Mouse (Mus musculus): ENCODE results near the gene Rab14. TPM values are rescaled to one million over a fixed set of nuclear protein-coding genes. Genes with fewer than 3 reads are reported as not detected.

The Rab14 gene
- polyA plus RNA-seq, 1 experiment from 2014 or later = 318 TPM

DNA sequence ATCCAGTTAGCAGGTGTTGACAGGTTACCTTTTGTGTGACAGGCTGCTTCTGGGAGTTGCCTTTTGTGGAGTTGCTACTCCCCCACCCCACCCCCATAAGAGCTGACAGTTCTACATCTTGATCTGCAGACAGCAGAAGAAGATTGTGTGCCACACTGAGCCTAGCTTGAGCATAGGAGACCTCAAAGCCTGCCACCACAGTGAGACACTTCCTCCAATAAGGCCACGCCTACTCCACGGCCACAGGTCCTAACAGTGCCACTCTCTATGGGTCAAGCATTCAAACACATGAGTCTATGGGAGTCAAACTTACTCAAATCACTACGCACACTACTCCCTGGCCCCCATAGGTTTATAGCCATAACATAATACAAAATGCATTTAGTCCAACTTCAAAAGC, 17.8 kb upstream of the Rab14 start:
- H3K36me3 ChIP-seq = no peaks in the 10 kb centered on the region
- 93% methylated on average over 3 of the region's 3 CpGs for WGBS

GRCm38 (mm10) chr2:35216701-35217100, 15.8 kb upstream of the Rab14 start:
- no peak overlapping the region for H3K27ac ChIP-seq
- H3K9ac ChIP-seq = no peak overlapping the region
- H3K4me2 ChIP-seq = no peak overlapping the region
- WGBS = 78% methylated on average over 2 of the region's 2 CpGs
- no peak for ATAC-seq (replicated peaks; ENCODE audit: insufficient number of reproducible peaks, insufficient read depth, low FRiP score, low read depth)
- H3K4me1 ChIP-seq (replicated peaks) = peaks cover 4% of the 10 kb centered on the region; the same call in 1 of the 2 replicates
- H3K9me3 ChIP-seq (replicated peaks) = no peaks in the 10 kb centered on the region
- no peak overlapping the region for H3K4me3 ChIP-seq
- no peaks in the 10 kb centered on the region for H3K36me3 ChIP-seq
- no peaks in the 10 kb centered on the region for H3K27me3 ChIP-seq

More for the DNA sequence above, 17.8 kb upstream of the Rab14 start:
- no peak for ATAC-seq (replicated peaks; ENCODE audit: insufficient number of reproducible peaks, insufficient read depth, low FRiP score, low read depth)
- no peak overlapping the region for H3K9ac ChIP-seq
- no peaks in the 10 kb centered on the region for H3K27me3 ChIP-seq
- H3K4me2 ChIP-seq = no peak overlapping the region
- H3K4me1 ChIP-seq (replicated peaks) = peaks cover 4% of the 10 kb centered on the region; the same call in 1 of the 2 replicates
- H3K9me3 ChIP-seq (replicated peaks) = no peaks in the 10 kb centered on the region
- H3K4me3 ChIP-seq = no peak overlapping the region
- H3K27ac ChIP-seq = no peak overlapping the region

- Histone ChIP-seq H3K27me3 (no peaks in the 10 kb centered on the region), H3K4me2 (no peak overlapping the region), H3K36me3 (no peaks in the 10 kb centered on the region), H3K4me1 (replicated peaks) (peaks cover 2% of the 10 kb centered on the region; the same call in 1 of the 2 replicates), H3K27ac (no peak overlapping the region), H3K4me3 (no peak overlapping the region), H3K9ac (no peak overlapping the region), H3K9me3 (replicated peaks) (no peaks in the 10 kb centered on the region)
- no peak for ATAC-seq (replicated peaks; ENCODE audit: insufficient number of reproducible peaks, insufficient read depth, low FRiP score, low read depth)
- WGBS = 78% methylated on average over 14 of the region's 14 CpGs
Observed at GRCm38 (mm10) chr2:35215363-35215762, 14.4 kb upstream of the Rab14 start.

GRCm38 (mm10) chr2:35214881-35215358, 14.0 kb upstream of the Rab14 start:
- Histone ChIP-seq H3K27me3 (no peaks in the 10 kb centered on the region), H3K4me1 (replicated peaks) (peaks cover 2% of the 10 kb centered on the region; the same call in 1 of the 2 replicates), H3K9me3 (replicated peaks) (no peaks in the 10 kb centered on the region), H3K27ac (no peak overlapping the region), H3K4me2 (peak overlapping the region; percentile 40), H3K4me3 (no peak overlapping the region; the same call in 1 of the 2 replicates), H3K36me3 (no peaks in the 10 kb centered on the region), H3K9ac (0 out of 2 replicates have a peak overlapping the region, but pooled peaks have one; percentile 26)
- peak; percentile 58; the same call in 1 of the 2 replicates for ATAC-seq (replicated peaks; ENCODE audit: insufficient number of reproducible peaks, insufficient read depth, low FRiP score, low read depth)
- WGBS = 9% methylated on average over 12 of the region's 12 CpGs

- H3K9me3 ChIP-seq (replicated peaks) = no peaks in the 10 kb centered on the region
- no peak for ATAC-seq (replicated peaks; ENCODE audit: insufficient number of reproducible peaks, insufficient read depth, low FRiP score, low read depth)
- H3K9ac ChIP-seq = no peak overlapping the region
- H3K36me3 ChIP-seq = no peaks in the 10 kb centered on the region
- H3K4me2 ChIP-seq = no peak overlapping the region
- H3K4me3 ChIP-seq = no peak overlapping the region
- H3K27me3 ChIP-seq = no peaks in the 10 kb centered on the region
- 53% methylated on average over 12 of the region's 12 CpGs for WGBS
- H3K4me1 ChIP-seq (replicated peaks) = peaks cover 2% of the 10 kb centered on the region; the same call in 1 of the 2 replicates
- H3K27ac ChIP-seq = no peak overlapping the region
Observed at GRCm38 (mm10) chr2:35213345-35213910, 12.5 kb upstream of the Rab14 start.

DNA sequence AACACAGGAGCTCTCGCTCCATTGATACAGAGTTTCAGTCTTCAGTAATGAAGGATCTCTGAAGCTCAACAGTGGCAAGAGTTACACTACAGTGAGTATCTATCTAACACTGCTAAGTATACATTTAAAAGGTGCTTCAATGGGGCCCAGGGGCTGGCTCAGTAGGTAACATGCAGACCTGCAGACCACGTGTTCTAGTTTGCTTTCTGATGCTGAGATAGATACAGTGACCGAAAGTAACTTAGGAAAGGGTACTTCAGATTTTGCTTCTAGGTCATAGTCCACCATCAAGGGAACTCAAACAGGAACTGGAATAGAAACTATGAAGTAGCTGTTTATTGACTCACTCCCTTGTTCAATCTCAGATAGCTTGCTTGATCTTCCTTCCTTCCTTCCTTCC, 10.8 kb upstream of the Rab14 start:
- H3K27me3 ChIP-seq = no peaks in the 10 kb centered on the region
- H3K4me2 ChIP-seq = no peak overlapping the region
- no peak overlapping the region for H3K27ac ChIP-seq
- ATAC-seq (replicated peaks; ENCODE audit: insufficient number of reproducible peaks, insufficient read depth, low FRiP score, low read depth) = no peak
- peaks cover 2% of the 10 kb centered on the region; the same call in 1 of the 2 replicates for H3K4me1 ChIP-seq (replicated peaks)
- 73% methylated on average over 3 of the region's 3 CpGs for WGBS
- H3K9ac ChIP-seq = no peak overlapping the region
- H3K36me3 ChIP-seq = no peaks in the 10 kb centered on the region
- no peaks in the 10 kb centered on the region for H3K9me3 ChIP-seq (replicated peaks)
- no peak overlapping the region for H3K4me3 ChIP-seq

DNA sequence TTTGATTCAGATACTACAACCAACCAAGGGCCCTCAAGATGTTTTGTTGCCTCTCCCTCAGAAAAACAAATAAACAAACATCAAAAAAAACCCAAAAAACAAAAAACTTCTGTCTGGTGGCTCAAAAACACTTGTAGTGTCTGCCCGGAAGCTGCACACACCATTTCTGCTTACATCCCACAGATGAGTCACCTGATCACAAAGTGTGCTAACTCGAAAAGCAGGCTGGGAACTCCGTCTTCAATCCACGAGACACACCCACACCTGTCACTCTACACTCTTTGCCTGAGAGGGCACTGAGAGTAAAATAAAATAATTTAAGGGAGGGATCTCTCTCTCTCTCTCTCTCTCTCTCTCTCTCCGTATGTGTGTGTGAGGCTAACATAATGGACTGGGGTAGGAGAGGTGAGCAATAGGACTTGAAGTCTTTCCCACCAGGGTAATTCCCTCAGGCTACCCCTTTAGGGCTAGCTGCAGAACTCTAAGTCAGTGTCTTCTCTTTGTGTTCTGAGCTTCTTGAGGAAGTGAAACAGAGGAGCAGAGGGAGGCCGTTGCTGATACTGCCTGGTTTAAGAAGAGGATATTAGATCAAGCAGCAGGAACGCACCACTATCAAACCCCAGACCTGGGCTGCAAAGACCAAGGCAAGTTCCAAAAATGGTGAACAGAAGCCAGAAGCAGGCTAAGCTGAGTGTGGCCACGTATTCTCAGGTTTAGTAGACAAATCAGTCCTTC, 8.2 kb upstream of the Rab14 start:
- no peak for ATAC-seq (replicated peaks; ENCODE audit: insufficient number of reproducible peaks, insufficient read depth, low FRiP score, low read depth)
- no peak overlapping the region for H3K27ac ChIP-seq
- H3K9ac ChIP-seq = no peak overlapping the region
- no peak overlapping the region for H3K4me2 ChIP-seq
- H3K4me1 ChIP-seq (replicated peaks) = no peaks in the 10 kb centered on the region
- H3K9me3 ChIP-seq (replicated peaks) = no peaks in the 10 kb centered on the region
- whole genome bisulfite sequencing = 60% methylated on average over 8 of the region's 8 CpGs
- no peaks in the 10 kb centered on the region for H3K36me3 ChIP-seq
- H3K4me3 ChIP-seq = no peak overlapping the region
- H3K27me3 ChIP-seq = no peaks in the 10 kb centered on the region

- H3K4me1 ChIP-seq (replicated peaks) = no peaks in the 10 kb centered on the region
- WGBS = 77% methylated on average over 3 of the region's 3 CpGs
- no peak overlapping the region for H3K27ac ChIP-seq
- no peak overlapping the region for H3K9ac ChIP-seq
- no peaks in the 10 kb centered on the region for H3K9me3 ChIP-seq (replicated peaks)
- ATAC-seq (replicated peaks; ENCODE audit: insufficient number of reproducible peaks, insufficient read depth, low FRiP score, low read depth) = no peak
- H3K27me3 ChIP-seq = no peaks in the 10 kb centered on the region
- no peaks in the 10 kb centered on the region for H3K36me3 ChIP-seq
- H3K4me3 ChIP-seq = no peak overlapping the region
- no peak overlapping the region for H3K4me2 ChIP-seq
Observed at GRCm38 (mm10) chr2:35208054-35208453, 7.1 kb upstream of the Rab14 start.

- H3K4me2 ChIP-seq = no peak overlapping the region
- H3K4me3 ChIP-seq = no peak overlapping the region
- H3K9me3 ChIP-seq (replicated peaks) = no peaks in the 10 kb centered on the region
- 0 out of 2 replicates have a peak, but pooled peaks cover 1% of the 10 kb centered on the region for H3K4me1 ChIP-seq (replicated peaks)
- WGBS = 74% methylated on average over 3 of the region's 3 CpGs
- ATAC-seq (replicated peaks; ENCODE audit: insufficient number of reproducible peaks, insufficient read depth, low FRiP score, low read depth) = no peak
- no peaks in the 10 kb centered on the region for H3K36me3 ChIP-seq
- H3K27ac ChIP-seq = no peak overlapping the region
- H3K27me3 ChIP-seq = no peaks in the 10 kb centered on the region
- H3K9ac ChIP-seq = no peak overlapping the region
Observed at GRCm38 (mm10) chr2:35206761-35207160, 5.8 kb upstream of the Rab14 start.

DNA sequence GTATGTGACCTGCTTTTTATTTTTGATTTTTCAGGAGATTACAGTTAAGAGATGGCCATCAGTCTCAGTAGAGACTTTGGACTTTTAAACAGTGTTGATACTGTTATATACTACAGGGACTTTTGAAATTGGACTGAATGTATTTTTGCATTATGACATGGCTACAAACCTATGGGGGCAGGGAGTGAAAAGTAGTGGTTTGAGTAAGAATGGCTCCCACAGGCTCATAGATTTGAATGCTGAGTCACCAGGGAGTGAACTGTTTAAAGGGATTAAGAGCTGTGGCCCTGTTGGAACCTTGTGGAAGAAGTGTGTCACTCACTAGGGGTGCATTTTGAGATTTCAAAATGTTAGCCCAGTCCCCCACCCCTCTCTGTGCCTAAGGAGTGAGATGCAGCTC, 2.8 kb upstream of the Rab14 start:
- H3K9ac ChIP-seq = no peak overlapping the region
- ATAC-seq (replicated peaks; ENCODE audit: insufficient number of reproducible peaks, insufficient read depth, low FRiP score, low read depth) = no peak
- no peak overlapping the region for H3K4me2 ChIP-seq
- no peaks in the 10 kb centered on the region for H3K9me3 ChIP-seq (replicated peaks)
- no peak overlapping the region for H3K4me3 ChIP-seq
- H3K4me1 ChIP-seq (replicated peaks) = peaks cover 11% of the 10 kb centered on the region
- no peaks in the 10 kb centered on the region for H3K27me3 ChIP-seq
- H3K36me3 ChIP-seq = no peaks in the 10 kb centered on the region
- no peak overlapping the region for H3K27ac ChIP-seq

GRCm38 (mm10) chr2:35199971-35200897, 686 bp downstream of the Rab14 start:
- Histone ChIP-seq H3K4me3 (peak overlapping the region; percentile 100), H3K4me2 (peak overlapping the region; percentile 79), H3K27me3 (no peaks in the 10 kb centered on the region), H3K9me3 (replicated peaks) (no peaks in the 10 kb centered on the region), H3K27ac (peak overlapping the region; percentile 98), H3K36me3 (no peaks in the 10 kb centered on the region), H3K4me1 (replicated peaks) (peaks cover 28% of the 10 kb centered on the region), H3K9ac (peak overlapping the region; percentile 99)
- under 1% methylated on average over 84 of the region's 90 CpGs for WGBS
- ATAC-seq (replicated peaks; ENCODE audit: insufficient number of reproducible peaks, insufficient read depth, low FRiP score, low read depth) = peak; percentile 83
